Mouse (Mus musculus) gastrocnemius, postnatal 36 days (tissue): ENCODE data around the gene Fam19a3. TPM values are rescaled to one million over a fixed set of nuclear protein-coding genes. Genes with fewer than 3 reads are reported as not detected.
A peak's percentile ranks its signal among the peaks of the same experiment; 100 is the strongest.
"Not testable (repeated sequence)": the region's sequence is repeated elsewhere in the genome, so short reads cannot be mapped to it uniquely, and the experiment has no call there.

Experiments
- DNase-seq, 2 experiments: peaks; one replicate each; pipeline ENCODE4 v3.0.0; 2022
- intact Hi-C: fragments of 180-260 bp; cut with DNase I; formaldehyde crosslinking; loops from one replicate; pipeline ENCODE4 v1.15.1; 2025
- long read RNA-seq, 2 experiments: library from polyadenylated mRNA; stranded (forward); transcript quantifications; one replicate each; pipeline ENCODE4 v2.0.0; 2021
- total RNA-seq, 2 experiments: library from RNA; stranded (reverse); gene quantifications; 2 replicates each; pipeline ENCODE4 v1.2.3; 2021

Fam19a3 gene
- 1 to 10 TPM; 3.9 to 4.4 TPM for total RNA-seq
- long read RNA-seq, experiment 1, partial matches to known transcripts: 0 of 1 reads
- long read RNA-seq, experiment 1, other reads (novel, unspliced or antisense): 1 of 1 reads
- long read RNA-seq, experiment 2, partial matches to known transcripts: 0 of 3 reads
- long read RNA-seq, experiment 2, other reads (novel, unspliced or antisense): 3 of 3 reads

- peak; percentile 57 to 61 for DNase-seq
- intact Hi-C loops: loop anchor here (10.0 kb wide), 1 partner anchor 273 kb away; the partner anchor contains the start of gene Cttnbp2nl
These were observed at the start of gene Fam19a3 for GRCm38 (mm10) chr3:104781471-104781903. Gene Fam19a3 (minus strand): TSS chr3:104781840.

- intact Hi-C loops: no loop called here
These were observed 40.8 kb upstream of the Fam19a3 start for GRCm38 (mm10) chr3:104822413-104822812.

GRCm38 (mm10) chr3:104820426-104820825 lies 38.8 kb upstream of the Fam19a3 start:
- intact Hi-C loops: no loop called here
- no peak for DNase-seq

More at GRCm38 (mm10) chr3:104822413-104822812, 40.8 kb upstream of the Fam19a3 start:
- no peak for DNase-seq

GRCm38 (mm10) chr3:104818749-104819134 lies 37.1 kb upstream of the Fam19a3 start:
- no peak for DNase-seq
- intact Hi-C loops: loop anchor here (2.0 kb wide), 1 partner anchor 28 kb away; no protein-coding TSS in a partner anchor

GRCm38 (mm10) chr3:104817991-104818748 lies 36.5 kb upstream of the Fam19a3 start, which contains the start of gene Mov10:
Gene Mov10 (minus strand): TSS chr3:104818563.
- DNase-seq: peak; percentile 49 to 61
- intact Hi-C loops: loop anchor here (2.0 kb wide), 1 partner anchor 27 kb away; no protein-coding TSS in a partner anchor

- intact Hi-C loops: no loop called here
- DNase-seq: peak; percentile 29 to 56
These were observed 35.9 kb upstream of the Fam19a3 start for GRCm38 (mm10) chr3:104817481-104817990.

GRCm38 (mm10) chr3:104816130-104816529 lies 34.5 kb upstream of the Fam19a3 start:
- intact Hi-C loops: no loop called here
- DNase-seq: no peak

GRCm38 (mm10) chr3:104815346-104815745 lies 33.7 kb upstream of the Fam19a3 start:
- no peak for DNase-seq
- intact Hi-C loops: no loop called here

- DNase-seq: no peak
- intact Hi-C loops: no loop called here
These were observed 33.1 kb upstream of the Fam19a3 start for GRCm38 (mm10) chr3:104814746-104815145.

GRCm38 (mm10) chr3:104813227-104813626 lies 31.6 kb upstream of the Fam19a3 start:
- DNase-seq, intact Hi-C loops: not testable (repeated sequence)

GRCm38 (mm10) chr3:104812254-104812653 lies 30.6 kb upstream of the Fam19a3 start:
- no peak for DNase-seq
- intact Hi-C loops: no loop called here

- no peak for DNase-seq
- intact Hi-C loops: no loop called here
These were observed 30.1 kb upstream of the Fam19a3 start for GRCm38 (mm10) chr3:104811752-104812151.

- DNase-seq: no peak
- intact Hi-C loops: no loop called here
These were observed 23.9 kb upstream of the Fam19a3 start for GRCm38 (mm10) chr3:104805539-104805938.

GRCm38 (mm10) chr3:104804312-104804711 lies 22.7 kb upstream of the Fam19a3 start:
- no peak for DNase-seq
- intact Hi-C loops: no loop called here

- DNase-seq: no peak
- intact Hi-C loops: no loop called here
These were observed 19.8 kb upstream of the Fam19a3 start for GRCm38 (mm10) chr3:104801481-104801880.

- intact Hi-C loops: no loop called here
- DNase-seq: no peak
These were observed 19.0 kb upstream of the Fam19a3 start for GRCm38 (mm10) chr3:104800681-104801080.

GRCm38 (mm10) chr3:104796430-104797082 lies 14.9 kb upstream of the Fam19a3 start:
- DNase-seq: no peak
- intact Hi-C loops: no loop called here

GRCm38 (mm10) chr3:104795661-104796340 lies 14.2 kb upstream of the Fam19a3 start:
- intact Hi-C loops: no loop called here
- no peak for DNase-seq

- DNase-seq: no peak
- intact Hi-C loops: no loop called here
These were observed 13.4 kb upstream of the Fam19a3 start for GRCm38 (mm10) chr3:104794953-104795470.
